Mouse (Mus musculus) G1E (cell line): ENCODE results near the gene Pla2g10. TPM values are rescaled to one million over a fixed set of nuclear protein-coding genes. Genes with fewer than 3 reads are reported as not detected.
A peak's percentile ranks its signal among the peaks of the same experiment; 100 is the strongest.
"Not testable (repeated sequence)": the region's sequence is repeated elsewhere in the genome, so short reads cannot be mapped to it uniquely, and the experiment has no call there.

Experiments
- ATAC-seq: 2 replicates; pipeline ENCODE4 v1.8.0; 2016; ENCODE audit warnings: mild to moderate bottlenecking; ENCODE audit not compliant: insufficient number of reproducible peaks, poor library complexity, low FRiP score, severe bottlenecking; ENCODE audit errors: extremely low read depth
- DNase-seq: peaks from one replicate; pipeline ENCODE4 v3.0.0; 2012; ENCODE audit warnings: low spot score
- H3K27me3 ChIP-seq: 2 replicates; pipeline ENCODE4 v1.6.1; 2012; ENCODE audit warnings: mild to moderate bottlenecking, low read length, inconsistent platforms; ENCODE audit not compliant: insufficient read depth
- H3K36me3 ChIP-seq: replicated peaks from 2 replicates; pipeline ENCODE3; 2012; ENCODE audit warnings: mild to moderate bottlenecking, inconsistent platforms
- H3K4me1 ChIP-seq: 2 replicates; pipeline ENCODE4 v1.6.1; 2012; ENCODE audit warnings: low read depth, low read length, inconsistent platforms, mixed read lengths; ENCODE audit not compliant: insufficient read depth
- H3K4me3 ChIP-seq: 2 replicates; pipeline ENCODE4 v1.5.1; 2012; ENCODE audit warnings: low read depth, mild to moderate bottlenecking, inconsistent platforms, low read length, moderate library complexity, mixed read lengths
- H3K9me3 ChIP-seq: replicated peaks from 2 replicates; pipeline ENCODE4 v1.6.1; 2012; ENCODE audit warnings: inconsistent platforms
- CTCF ChIP-seq: IDR thresholded peaks from 2 replicates; pipeline ENCODE4 v1.5.1; 2012; ENCODE audit warnings: low read depth, low read length, inconsistent platforms, mixed read lengths
- GATA1 ChIP-seq: IDR thresholded peaks from 2 replicates; pipeline ENCODE4 v1.6.1; 2012; ENCODE audit warnings: borderline replicate concordance, low read length, inconsistent platforms, mixed read lengths
- GATA2 ChIP-seq: IDR thresholded peaks from 2 replicates; pipeline ENCODE4 v1.6.1; 2012; ENCODE audit warnings: low read depth, low read length, inconsistent platforms, borderline replicate concordance
- POLR2AphosphoS5 ChIP-seq: IDR thresholded peaks from 2 replicates; pipeline ENCODE4 v1.6.1; 2012; ENCODE audit warnings: low read depth, low read length, inconsistent platforms; ENCODE audit not compliant: insufficient replicate concordance
- TAL1 ChIP-seq: conservative IDR thresholded peaks from 2 replicates; pipeline ENCODE4 v1.6.1; 2012; ENCODE audit warnings: low read depth, low read length, inconsistent platforms, mixed read lengths
- polyA plus RNA-seq: library from polyadenylated mRNA; stranded (reverse); fragments of >175 nt; gene quantifications from 2 replicates; pipeline ENCODE4 v1.2.3, GENCODE M21; 2012
- total RNA-seq, 2 experiments: library from RNA; stranded (forward) in 1 of 2; stranded (reverse) in 1 of 2; fragments of 200-1000 nt in 1 of 2; fragments of >200 nt in 1 of 2; fragmentation: Nextera tagmentation in 1 of 2; gene quantifications; 2 replicates each; pipeline ENCODE4 v1.2.3; 2014 to 2017

Gene Pla2g10
- total and polyA plus RNA-seq, 3 experiments = not detected

DNA sequence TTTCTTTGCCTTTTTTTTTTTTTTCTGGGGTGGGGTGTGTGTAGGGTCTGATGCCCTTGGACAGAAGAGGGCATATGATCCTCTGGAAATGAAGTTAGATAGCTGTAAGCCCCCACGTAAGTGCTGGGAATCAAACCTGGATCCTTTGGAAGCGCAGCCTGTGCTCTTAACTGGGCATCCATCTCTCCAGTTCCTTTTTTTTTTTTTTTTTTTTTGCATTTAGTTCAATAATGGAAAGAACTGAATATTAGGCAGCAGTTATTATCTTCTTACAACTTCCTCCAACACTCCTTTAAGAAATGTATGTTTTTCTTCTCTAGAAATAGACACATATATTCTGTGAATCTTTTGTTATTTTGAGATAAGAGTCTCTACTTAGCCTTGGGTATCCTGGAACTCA lies 27.0 kb upstream of the Pla2g10 start:
- Histone ChIP-seq H3K9me3 (no peaks in the 10 kb centered on the region), H3K4me3 (no peak overlapping the region), H3K36me3 (no peaks in the 10 kb centered on the region), H3K27me3 (peaks cover 5% of the 10 kb centered on the region; the same call in 1 of the 2 replicates), H3K4me1 (peaks cover 5% of the 10 kb centered on the region; the same call in 1 of the 2 replicates)
- TF ChIP-seq GATA2 = no peak
- no peak for ATAC-seq
- no peak for DNase-seq

- DNase-seq (peak; percentile 63), ATAC-seq (peak; percentile 40)
- peaks cover 7% of the 10 kb centered on the region for H3K4me1 ChIP-seq
- H3K27me3 ChIP-seq = peaks cover 8% of the 10 kb centered on the region; the same call in 1 of the 2 replicates
- H3K9me3 ChIP-seq = no peaks in the 10 kb centered on the region
- TF ChIP-seq TAL1 = no peak
- TF ChIP-seq GATA2 = no peak
- no peak for TF ChIP-seq POLR2AphosphoS5
- no peak for TF ChIP-seq GATA1
- no peak for TF ChIP-seq CTCF
- H3K4me3 ChIP-seq = peak overlapping the region; percentile 61; the same call in 1 of the 2 replicates
- H3K36me3 ChIP-seq = no peaks in the 10 kb centered on the region
Observed at GRCm38 (mm10) chr16:13754400-13755190, 23.8 kb upstream of the Pla2g10 start.

GRCm38 (mm10) chr16:13753986-13754385 lies 23.2 kb upstream of the Pla2g10 start:
- DNase-seq (no peak), ATAC-seq (no peak)
- Histone ChIP-seq H3K36me3 (no peaks in the 10 kb centered on the region), H3K4me3 (no peak overlapping the region), H3K4me1 (peaks cover 7% of the 10 kb centered on the region), H3K27me3 (peaks cover 8% of the 10 kb centered on the region; the same call in 1 of the 2 replicates), H3K9me3 (no peaks in the 10 kb centered on the region)
- no peak for TF ChIP-seq CTCF
- TF ChIP-seq GATA2 = no peak
- TF ChIP-seq GATA1 = no peak

DNA sequence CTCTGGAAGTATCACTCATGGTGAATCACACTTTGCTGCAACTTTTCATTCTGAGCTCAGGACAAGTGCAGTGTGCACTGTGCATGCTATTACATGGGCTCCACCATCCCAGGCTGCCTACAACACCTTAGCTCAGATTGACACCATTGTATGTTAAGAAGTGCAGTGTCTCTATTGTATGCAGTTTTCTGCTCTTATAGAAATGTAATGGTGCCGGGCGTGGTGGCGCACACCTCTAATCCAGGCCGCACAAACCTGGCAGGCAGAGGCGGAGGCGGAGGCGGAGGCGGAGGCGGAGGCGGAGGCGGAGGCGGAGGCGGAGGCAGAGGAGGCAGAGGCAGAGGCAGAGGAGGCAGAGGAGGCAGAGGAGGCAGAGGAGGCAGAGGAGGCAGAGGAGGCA lies 19.8 kb upstream of the Pla2g10 start:
- Histone ChIP-seq H3K4me3 (no peak overlapping the region), H3K36me3 (no peaks in the 10 kb centered on the region), H3K4me1 (peaks cover 7% of the 10 kb centered on the region), H3K9me3 (no peaks in the 10 kb centered on the region), H3K27me3 (peaks cover 8% of the 10 kb centered on the region)
- ATAC-seq (no peak), DNase-seq (no peak)
- no peak for TF ChIP-seq POLR2AphosphoS5
- no peak for TF ChIP-seq GATA1
- no peak for TF ChIP-seq TAL1
- TF ChIP-seq GATA2 = no peak
- TF ChIP-seq CTCF = no peak

DNA sequence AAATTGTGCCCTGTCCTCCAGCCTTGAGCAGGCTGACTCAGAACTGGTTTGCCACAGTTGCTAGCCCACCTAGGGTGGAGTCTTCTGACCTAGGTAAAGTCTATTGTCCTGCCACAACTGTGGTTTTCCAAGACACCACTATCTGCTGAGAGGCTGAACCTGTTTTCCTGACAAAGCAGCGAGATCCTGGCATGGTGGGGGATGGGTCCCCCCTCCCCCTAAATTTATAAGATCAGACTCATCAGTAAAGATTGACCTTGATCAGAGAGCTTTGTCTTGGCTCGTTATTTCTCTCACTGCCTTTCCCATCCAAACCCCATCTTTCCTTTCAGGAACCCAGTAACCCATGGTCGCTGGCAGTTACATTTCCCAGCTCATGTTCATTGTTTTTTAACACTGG lies 19.2 kb upstream of the Pla2g10 start:
- Histone ChIP-seq H3K9me3 (no peaks in the 10 kb centered on the region), H3K4me3 (no peak overlapping the region), H3K4me1 (peaks cover 7% of the 10 kb centered on the region), H3K27me3 (peaks cover 8% of the 10 kb centered on the region), H3K36me3 (no peaks in the 10 kb centered on the region)
- no peak for DNase-seq
- no peak for ATAC-seq
- TF ChIP-seq CTCF (no peak), TAL1 (no peak), POLR2AphosphoS5 (no peak), GATA1 (no peak), GATA2 (no peak)

DNA sequence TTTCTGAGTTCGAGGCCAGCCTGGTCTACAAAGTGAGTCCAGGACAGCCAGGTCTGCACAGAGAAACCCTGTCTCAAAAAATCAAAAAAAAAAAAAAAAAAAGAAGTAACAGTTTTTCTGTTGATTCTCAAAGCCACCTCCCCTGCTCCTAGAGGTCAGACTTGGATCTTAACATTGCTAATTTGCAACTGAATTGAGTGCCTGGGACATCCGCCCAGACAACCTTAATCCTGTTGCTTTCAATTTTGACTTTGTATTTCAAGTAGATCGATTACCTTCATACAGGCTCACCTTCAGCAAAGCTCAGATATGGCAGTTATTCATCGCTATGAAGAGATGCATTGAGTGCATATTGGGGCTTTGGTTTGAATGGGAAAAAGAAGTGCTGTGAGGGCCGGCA lies 18.5 kb upstream of the Pla2g10 start:
- H3K27me3 ChIP-seq = peaks cover 3% of the 10 kb centered on the region
- ATAC-seq (no peak), DNase-seq (no peak)
- no peak overlapping the region for H3K4me3 ChIP-seq
- H3K9me3 ChIP-seq = no peaks in the 10 kb centered on the region
- TF ChIP-seq GATA2 (no peak), CTCF (no peak), TAL1 (no peak), GATA1 (no peak), POLR2AphosphoS5 (no peak)
- H3K36me3 ChIP-seq = no peaks in the 10 kb centered on the region
- peaks cover 3% of the 10 kb centered on the region for H3K4me1 ChIP-seq

DNA sequence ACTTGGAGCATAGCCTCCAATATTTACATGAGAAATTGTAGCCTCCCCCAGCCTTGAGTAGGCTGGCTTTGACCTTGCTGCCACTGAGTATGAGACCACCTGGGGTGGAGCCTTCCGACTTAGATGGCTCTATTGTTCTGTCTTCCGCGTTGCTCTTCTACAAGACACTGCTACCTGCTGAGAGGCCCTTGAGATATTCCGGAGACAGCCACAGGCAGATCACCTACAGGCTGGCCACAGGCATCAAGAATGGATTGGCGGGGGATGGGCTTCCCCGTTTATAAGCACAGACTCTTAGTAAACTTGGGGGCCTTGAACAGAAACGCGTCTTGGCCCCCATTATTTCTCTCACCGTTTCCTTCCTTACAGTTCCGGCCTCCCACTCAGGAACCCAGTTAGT lies 18.0 kb upstream of the Pla2g10 start:
- H3K9me3 ChIP-seq, H3K36me3 ChIP-seq, H3K27me3 ChIP-seq, DNase-seq, H3K4me3 ChIP-seq, H3K4me1 ChIP-seq, ATAC-seq: not testable (repeated sequence)
